Mouse (Mus musculus): ENCODE results near the gene H2-DMb2.

Gene H2-DMb2

GRCm38 (mm10) chr17:34118873-34119248, 24.2 kb upstream of the H2-DMb2 start:
- no peak for DNase-seq (ENCODE audit: low spot score in 2 of 2)

GRCm38 (mm10) chr17:34119249-34120179, 23.6 kb upstream of the H2-DMb2 start, which contains the start of gene H2-DMa:
H2-DMa (plus strand) TSS chr17:34119541.
- peak; percentile 99 for DNase-seq (ENCODE audit: low spot score in 2 of 2)

DNA sequence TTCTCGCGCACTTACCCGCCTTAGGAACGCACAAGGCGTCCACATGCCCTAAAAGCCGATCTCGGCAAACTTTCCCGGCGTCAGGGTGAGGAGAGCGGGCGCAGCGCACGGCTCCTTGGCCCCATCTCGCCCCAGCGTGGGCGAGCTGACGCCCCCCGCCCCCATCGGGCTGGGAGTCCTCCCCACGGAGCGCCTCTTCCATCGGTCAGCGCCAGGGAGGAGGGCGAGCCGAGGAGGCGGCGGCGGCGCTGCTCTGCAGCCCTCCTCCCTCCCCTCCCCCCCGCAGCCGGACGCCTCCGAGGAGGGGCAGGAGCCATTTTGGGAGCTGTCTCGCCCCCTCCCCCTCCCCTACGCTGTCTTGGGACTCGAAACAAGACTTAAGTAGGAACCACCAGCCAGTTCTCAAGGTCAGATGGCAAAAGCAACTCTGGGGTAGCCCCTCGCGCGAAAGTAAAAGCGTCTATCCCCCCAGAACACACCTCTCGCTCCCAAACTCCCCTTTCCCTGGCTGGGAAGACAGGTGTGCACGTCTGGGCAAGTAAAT, 22.9 kb upstream of the H2-DMb2 start:
- DNase-seq (ENCODE audit: low spot score in 2 of 2): peak; percentile 87 to 90

DNA sequence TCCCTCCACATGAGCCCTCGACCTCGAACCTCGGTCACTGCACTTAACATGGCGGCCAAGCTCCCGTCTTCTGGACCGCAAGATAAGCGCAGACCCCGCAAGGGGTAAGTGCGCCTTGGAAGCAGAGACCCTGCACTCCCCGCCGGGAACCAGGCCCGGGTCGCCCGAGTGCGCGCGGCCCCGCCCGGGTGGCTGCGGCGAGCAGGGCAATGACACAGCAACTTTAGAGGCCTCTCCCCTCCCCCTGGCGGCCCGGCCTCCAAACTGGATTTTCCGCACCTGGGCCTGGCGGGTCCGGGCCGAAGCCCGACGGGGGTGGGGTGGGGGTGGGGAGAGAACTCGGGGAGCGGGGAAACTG, 22.3 kb upstream of the H2-DMb2 start:
- DNase-seq (ENCODE audit: low spot score in 2 of 2): peak; percentile 88

GRCm38 (mm10) chr17:34121172-34121878, 21.8 kb upstream of the H2-DMb2 start:
- DNase-seq (ENCODE audit: low spot score in 2 of 2): peak; percentile 93

DNA sequence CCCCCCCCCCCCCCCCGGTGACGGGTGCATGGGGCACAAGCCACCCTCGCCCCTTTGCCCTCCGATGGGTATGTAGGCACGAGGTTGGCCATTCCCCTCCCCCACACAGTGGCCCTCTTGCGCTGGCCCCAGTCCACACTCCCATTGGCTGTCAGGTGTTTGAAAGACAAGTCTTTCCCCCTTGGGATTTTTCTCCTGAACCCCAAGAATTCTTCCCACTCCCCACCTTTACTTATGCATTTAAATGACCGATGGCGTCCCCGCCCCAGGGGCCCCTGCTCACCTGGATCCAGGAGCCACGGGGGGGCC, 21.3 kb upstream of the H2-DMb2 start:
- DNase-seq (ENCODE audit: low spot score in 2 of 2): no peak

GRCm38 (mm10) chr17:34122188-34122984, 20.7 kb upstream of the H2-DMb2 start, which contains the start of gene Brd2:
Brd2 (minus strand) TSS chr17:34122634.
- peak; percentile 98 for DNase-seq (ENCODE audit: low spot score in 2 of 2)

- no peak for DNase-seq (ENCODE audit: low spot score in 2 of 2)
Observed at GRCm38 (mm10) chr17:34123111-34123510, 20.0 kb upstream of the H2-DMb2 start.

GRCm38 (mm10) chr17:34123518-34123917, 19.6 kb upstream of the H2-DMb2 start:
- DNase-seq (ENCODE audit: low spot score in 2 of 2): peak; percentile 52 to 67

DNA sequence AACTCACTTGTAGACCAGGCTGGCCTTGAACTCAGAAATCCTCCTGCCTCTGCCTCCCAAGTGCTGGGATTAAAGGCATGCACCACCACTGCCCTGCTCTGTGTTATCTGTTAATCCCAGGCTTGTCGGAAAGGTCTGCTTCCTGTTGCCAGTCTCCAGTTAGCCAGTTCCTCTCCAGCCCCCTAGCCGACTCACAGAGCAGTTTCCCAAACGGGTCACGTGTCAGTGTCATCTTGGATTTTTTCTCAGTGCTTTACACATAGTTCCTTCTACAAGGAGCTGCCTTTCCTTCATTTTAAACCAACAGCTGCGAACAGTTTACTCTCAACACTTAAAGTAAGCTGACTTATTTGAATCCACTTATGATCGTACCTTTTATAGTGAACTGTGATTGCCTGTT, 18.5 kb upstream of the H2-DMb2 start:
- DNase-seq (ENCODE audit: low spot score in 2 of 2): no peak

DNA sequence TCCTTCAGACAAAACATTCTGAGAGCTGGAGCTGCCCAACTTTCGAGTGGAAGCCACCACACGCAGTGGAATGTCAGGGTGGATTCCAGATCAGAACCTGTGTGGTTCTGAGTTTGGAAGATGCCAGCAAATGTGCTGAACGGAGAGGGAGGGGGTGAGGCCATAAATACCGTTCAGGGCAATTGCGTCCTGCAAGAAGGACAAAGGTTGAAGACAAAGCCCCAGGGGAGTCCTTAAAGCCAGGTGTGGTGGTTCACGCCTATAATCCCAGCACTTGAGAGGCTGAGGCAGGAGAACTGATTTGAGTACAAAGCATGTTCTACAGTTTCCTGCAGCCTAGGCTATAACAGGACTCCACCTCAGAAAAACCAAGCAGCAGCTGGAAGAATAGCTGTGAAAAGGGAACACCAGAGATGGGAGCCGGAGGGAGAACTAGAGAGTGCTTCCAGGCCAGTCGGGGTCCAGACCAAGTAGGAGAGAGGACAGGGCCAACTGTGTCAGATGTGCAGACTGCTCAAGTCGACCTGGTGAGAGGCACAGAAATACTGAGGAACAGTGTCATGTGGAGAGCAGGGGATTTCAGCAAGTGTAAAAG, 16.2 kb upstream of the H2-DMb2 start:
- DNase-seq (ENCODE audit: low spot score in 2 of 2): no peak

- DNase-seq (ENCODE audit: low spot score in 2 of 2): no peak
Observed at GRCm38 (mm10) chr17:34127475-34127874, 15.6 kb upstream of the H2-DMb2 start.

DNA sequence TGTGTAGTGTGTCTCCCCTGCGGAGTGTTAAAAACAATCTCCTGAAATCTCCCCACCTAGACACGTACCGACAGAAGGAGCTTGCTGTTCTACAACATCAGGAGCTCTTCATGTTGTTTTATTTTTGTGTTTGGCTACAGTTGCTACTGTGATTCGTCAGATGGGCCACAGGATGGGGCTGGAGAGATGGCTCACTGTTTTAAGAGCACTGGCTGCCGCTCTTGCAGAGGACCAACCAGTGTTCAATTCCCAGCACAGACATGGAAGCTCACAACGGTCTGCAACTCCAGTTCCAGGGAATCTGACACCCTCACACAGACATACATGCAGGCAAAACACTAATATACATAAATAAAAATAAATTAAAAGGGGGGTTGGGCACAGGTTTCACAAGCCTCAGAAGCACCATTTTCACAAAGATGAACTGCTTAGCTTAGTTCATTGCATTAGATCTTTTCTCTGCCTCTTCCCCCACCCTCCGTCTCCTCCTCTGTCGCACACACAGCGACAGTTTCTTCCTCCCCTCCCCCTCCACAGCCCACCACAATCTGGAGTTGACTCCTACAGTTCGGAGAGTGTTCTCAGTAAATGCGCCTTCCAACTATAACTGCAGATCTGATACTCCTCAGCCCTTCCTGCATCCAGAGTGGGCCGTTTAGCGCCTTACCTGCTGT, 14.7 kb upstream of the H2-DMb2 start:
- no peak for DNase-seq (ENCODE audit: low spot score in 2 of 2)

DNA sequence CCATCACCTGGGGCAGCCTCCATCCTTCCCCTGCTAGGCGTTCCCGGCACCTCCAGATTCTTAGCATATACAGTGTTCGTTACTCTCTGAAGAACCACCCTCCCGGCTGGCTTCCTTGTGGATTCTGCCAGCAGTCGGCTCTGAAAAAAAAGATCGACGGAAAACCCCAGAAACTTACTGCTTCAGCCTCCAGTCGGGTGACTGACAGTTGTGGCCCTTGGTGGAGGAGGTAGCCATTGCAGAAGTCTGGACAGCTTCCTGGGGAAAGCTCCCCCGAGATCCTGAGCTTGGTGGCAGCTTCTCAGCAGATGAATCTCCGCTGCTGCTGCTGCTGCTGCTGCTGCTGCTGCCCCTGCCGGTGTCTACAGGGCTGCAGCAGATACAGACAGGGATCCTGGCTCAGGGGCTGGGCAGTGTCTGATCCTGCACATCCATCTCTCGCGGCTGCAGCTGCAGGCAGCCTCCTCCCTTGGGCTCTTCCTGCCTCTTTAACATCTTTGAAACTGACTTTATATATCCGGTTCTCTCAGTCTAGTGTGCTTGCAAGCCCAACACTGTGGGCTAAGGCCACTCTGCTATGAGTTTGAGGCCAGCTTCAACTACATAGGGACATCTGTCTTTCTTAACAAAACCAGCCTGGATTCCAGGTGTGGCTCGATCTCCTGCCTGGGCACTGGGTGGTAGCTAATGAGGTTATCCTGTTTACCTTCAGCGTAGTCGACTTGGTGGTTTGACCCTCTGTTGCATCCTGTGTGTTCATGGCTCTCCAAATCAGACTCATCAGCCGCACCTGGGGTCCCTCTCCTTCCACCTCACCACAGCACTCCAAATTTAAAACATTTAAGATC, 13.9 kb upstream of the H2-DMb2 start:
- DNase-seq (ENCODE audit: low spot score in 2 of 2): no peak

DNA sequence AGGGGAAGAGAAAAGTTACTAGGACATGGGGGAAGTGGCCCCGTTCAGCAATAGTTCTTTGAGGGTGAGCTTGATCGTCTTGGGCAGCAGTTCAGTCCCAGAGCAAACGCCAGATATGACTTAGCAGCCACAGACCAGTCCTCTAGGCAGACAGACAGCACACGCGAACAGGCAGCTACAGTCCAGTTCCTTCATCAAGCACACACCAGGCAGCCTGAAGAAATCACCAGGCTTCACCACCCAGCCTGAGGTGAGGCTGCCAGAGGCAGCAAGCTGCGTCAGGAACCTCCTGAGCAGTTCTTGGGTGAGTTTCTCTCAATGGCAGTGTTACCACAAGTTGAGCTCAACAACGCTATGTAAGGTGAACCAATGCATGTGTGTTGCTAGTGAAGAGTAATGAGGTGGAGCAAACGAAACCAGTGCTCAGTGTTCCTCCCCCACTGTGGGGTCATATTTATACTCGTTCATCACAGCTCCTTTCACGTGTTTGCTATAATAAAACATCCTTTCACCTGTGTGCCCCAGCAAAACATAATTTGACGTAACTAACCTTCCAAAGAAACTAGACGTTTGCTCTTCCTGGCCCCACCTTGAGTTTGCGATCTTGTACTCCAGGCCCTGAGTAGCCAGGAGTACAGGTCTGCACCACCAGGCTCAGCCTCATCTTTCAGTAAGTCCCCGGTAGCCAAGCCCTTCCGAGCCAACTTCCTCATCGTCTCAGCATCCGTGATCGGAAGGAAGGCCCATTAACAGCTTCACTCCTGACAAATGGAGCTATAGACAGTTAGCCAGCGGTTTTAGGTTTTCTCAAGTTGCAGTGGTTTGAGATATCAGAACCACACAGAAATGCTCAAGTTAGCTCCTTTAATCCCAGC, 12.8 kb upstream of the H2-DMb2 start:
- DNase-seq (ENCODE audit: low spot score in 2 of 2): no peak

- DNase-seq (ENCODE audit: low spot score in 2 of 2): no peak
Observed at GRCm38 (mm10) chr17:34131911-34132310, 11.2 kb upstream of the H2-DMb2 start.

DNA sequence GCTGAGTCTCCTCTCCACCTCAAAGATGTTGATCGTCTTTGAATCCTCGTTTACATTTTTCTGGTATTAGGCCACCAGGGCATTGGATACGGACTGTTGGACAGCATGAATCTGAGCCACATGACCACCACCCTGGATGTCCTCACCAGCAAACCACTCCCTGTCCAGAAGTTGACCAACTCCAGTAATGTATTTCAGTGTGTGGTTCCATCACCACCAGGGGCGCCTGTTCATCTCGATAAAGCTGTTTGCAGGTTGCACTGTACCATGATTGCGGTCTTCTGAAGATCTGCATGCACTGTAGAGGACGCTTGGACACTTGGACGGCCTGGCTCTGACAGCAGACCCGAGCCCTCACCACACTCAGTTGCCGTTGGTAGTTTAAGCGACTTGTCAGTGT, 9.8 kb upstream of the H2-DMb2 start:
- DNase-seq (ENCODE audit: low spot score in 2 of 2): no peak

DNA sequence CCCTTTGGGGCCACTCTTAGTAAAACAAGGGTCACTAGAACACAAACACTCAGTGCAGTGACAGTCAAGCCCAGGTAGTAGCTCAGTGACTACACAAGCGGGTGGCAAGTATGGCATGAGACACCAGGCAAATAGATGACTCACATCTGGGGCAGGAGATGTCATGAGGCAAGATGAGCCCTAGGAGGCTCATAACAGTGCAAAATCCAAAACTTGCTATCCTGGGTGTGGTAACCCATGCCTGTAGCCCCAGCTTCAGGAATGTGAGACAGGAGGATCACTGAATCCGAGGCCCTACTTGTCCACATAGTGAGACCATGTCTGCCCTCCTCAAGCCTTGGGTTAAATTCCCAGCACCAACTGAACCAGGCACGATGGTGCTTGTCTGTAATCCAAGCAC, 8.7 kb upstream of the H2-DMb2 start:
- no peak for DNase-seq (ENCODE audit: low spot score in 2 of 2)

All from heart, adult 9 months (tissue).